Mouse (Mus musculus) C2C12 (cell line): ENCODE results near the gene Gm11037. TPM values are rescaled to one million over a fixed set of nuclear protein-coding genes. Genes with fewer than 3 reads are reported as not detected.

Experiments
- H3K27me3 ChIP-seq: one replicate; pipeline ENCODE4 v1.6.1; 2011; ENCODE audit not compliant: control insufficient read depth, insufficient read depth, insufficient read length
- H3K36me3 ChIP-seq: one replicate; pipeline ENCODE4 v1.6.1; 2011; ENCODE audit not compliant: control insufficient read depth, insufficient read depth
- H3K4me3 ChIP-seq: one replicate; pipeline ENCODE4 v1.5.1; 2011; ENCODE audit warnings: mild to moderate bottlenecking, control low read depth; ENCODE audit not compliant: poor library complexity, insufficient read depth, severe bottlenecking
- H3K79me2 ChIP-seq: one replicate; pipeline ENCODE4 v1.6.1; 2011; ENCODE audit not compliant: control insufficient read depth, insufficient read depth
- H3K79me3 ChIP-seq: one replicate; pipeline ENCODE4 v1.6.1; 2011; ENCODE audit warnings: low read depth, control low read depth
- H3ac ChIP-seq: one replicate; pipeline ENCODE3; 2011; ENCODE audit warnings: low read depth; ENCODE audit not compliant: control insufficient read depth, insufficient read length
- CEBPB ChIP-seq: IDR thresholded peaks from one replicate; pipeline ENCODE4 v1.6.1; 2011; ENCODE audit warnings: low read depth, mild to moderate bottlenecking, control low read depth, moderate library complexity
- CTCF ChIP-seq: IDR thresholded peaks from one replicate; pipeline ENCODE4 v1.5.1; 2011; ENCODE audit not compliant: control insufficient read depth, insufficient read depth, insufficient read length
- FOSL1 ChIP-seq: IDR thresholded peaks from one replicate; pipeline ENCODE4 v1.8.0; 2011; ENCODE audit warnings: mild to moderate bottlenecking, low read length; ENCODE audit not compliant: poor library complexity, insufficient read depth, severe bottlenecking
- MAX ChIP-seq: IDR thresholded peaks from one replicate; pipeline ENCODE4 v1.6.1; 2011; ENCODE audit warnings: mild to moderate bottlenecking, control low read depth
- MYOD1 ChIP-seq: IDR thresholded peaks from one replicate; pipeline ENCODE4 v1.6.1; 2011; ENCODE audit warnings: low read depth; ENCODE audit not compliant: control insufficient read depth, insufficient read length
- MYOG ChIP-seq: IDR thresholded peaks from one replicate; pipeline ENCODE4 v1.6.1; 2011; ENCODE audit not compliant: control insufficient read depth, insufficient read length; ENCODE audit errors: extremely low read depth
- USF1 ChIP-seq: IDR thresholded peaks from one replicate; pipeline ENCODE4 v1.6.1; 2011; ENCODE audit warnings: low read depth, mild to moderate bottlenecking, control low read depth, moderate library complexity
- polyA plus RNA-seq: library from polyadenylated mRNA; unstranded; fragments of >200 nt; fragmentation: generic; extraction: Trizol; gene quantifications from one replicate; pipeline ENCODE4 v1.2.1, GENCODE M21; 2012; ENCODE audit warnings: missing spikeins

Gm11037 gene
- polyA plus RNA-seq, 1 experiment = not detected

DNA sequence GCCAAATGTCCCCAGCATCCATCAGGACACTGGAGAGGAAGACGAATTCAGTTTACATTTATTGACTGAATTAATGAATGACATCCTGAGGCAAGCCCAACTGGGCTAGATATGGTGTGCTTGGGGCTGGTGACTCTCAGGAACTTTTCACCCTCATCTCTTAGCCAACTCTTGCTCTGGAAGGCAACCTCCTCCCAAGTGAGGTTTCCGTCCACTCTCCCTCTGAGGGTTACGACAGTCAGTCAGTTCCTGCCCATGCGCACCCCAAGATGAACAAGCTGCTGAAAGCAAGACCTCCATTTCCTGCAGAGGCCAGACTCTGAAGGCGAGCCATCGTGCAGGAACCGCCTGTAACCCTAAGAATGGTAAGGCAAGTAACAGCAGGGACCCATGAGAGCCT, 23.7 kb downstream of the Gm11037 start:
- H3K79me3 ChIP-seq = peaks cover 10% of the 10 kb centered on the region
- peaks cover 33% of the 10 kb centered on the region for H3K79me2 ChIP-seq
- no peak overlapping the region for H3ac ChIP-seq
- H3K4me3 ChIP-seq = no peak overlapping the region
- no peak for TF ChIP-seq CTCF
- TF ChIP-seq USF1 = no peak
- no peak for TF ChIP-seq FOSL1
- TF ChIP-seq MAX = no peak
- TF ChIP-seq CEBPB = no peak
- TF ChIP-seq MYOG = no peak
- no peak for TF ChIP-seq MYOD1
- H3K36me3 ChIP-seq = peaks cover 20% of the 10 kb centered on the region
- H3K27me3 ChIP-seq = no peaks in the 10 kb centered on the region

GRCm38 (mm10) chr2:131159491-131159910, 26.2 kb downstream of the Gm11037 start:
- H3K79me2 ChIP-seq = peaks cover 33% of the 10 kb centered on the region
- peak overlapping the region; percentile 68 for H3ac ChIP-seq
- H3K79me3 ChIP-seq = peaks cover 10% of the 10 kb centered on the region
- H3K36me3 ChIP-seq = peaks cover 11% of the 10 kb centered on the region
- H3K27me3 ChIP-seq = no peaks in the 10 kb centered on the region
- H3K4me3 ChIP-seq = peak overlapping the region; percentile 88
- TF ChIP-seq MYOG (no peak), MAX (no peak), CEBPB (no peak), CTCF (no peak), USF1 (no peak), FOSL1 (no peak), MYOD1 (no peak)

DNA sequence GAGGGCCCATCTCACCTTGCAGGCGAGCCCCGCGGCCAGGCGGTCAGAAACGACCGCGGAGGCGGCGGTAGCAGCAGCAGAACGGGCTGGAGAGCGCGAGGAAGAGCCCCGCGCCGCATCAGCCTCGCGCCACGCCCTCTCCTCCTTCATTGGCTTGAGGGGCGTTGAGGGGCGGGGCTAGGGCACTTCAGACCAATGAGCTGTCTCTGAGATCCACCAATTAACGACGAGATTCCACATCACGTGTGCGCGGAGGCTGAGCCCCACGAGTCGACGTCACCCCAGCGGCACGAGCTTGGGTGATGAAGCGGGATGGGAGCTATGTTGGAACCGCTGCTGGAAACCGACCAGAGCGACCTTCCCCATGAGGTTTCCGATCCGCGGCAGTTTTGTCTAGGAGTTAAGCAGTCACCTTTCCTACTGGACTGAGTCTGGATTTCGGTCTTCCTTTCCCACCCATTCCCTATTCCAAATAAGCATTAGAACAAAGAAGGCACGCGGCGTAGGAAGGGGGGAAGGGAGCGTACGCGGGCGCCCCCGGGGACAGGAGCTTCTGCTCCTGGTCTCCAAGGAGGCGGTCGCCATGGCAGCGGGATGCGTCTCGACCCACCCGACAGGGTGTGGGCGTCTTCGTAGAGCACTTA, 26.8 kb downstream of the Gm11037 start, which contains the start of gene 1700037H04Rik:
Gene 1700037H04Rik (minus strand): TSS at position 144 of the 644 bp plus-strand sequence.
- peaks cover 6% of the 10 kb centered on the region for H3K36me3 ChIP-seq
- no peaks in the 10 kb centered on the region for H3K27me3 ChIP-seq
- peak within 1 kb of the TSS; percentile 88 for H3K4me3 ChIP-seq
- H3K79me2 ChIP-seq = peaks cover 33% of the 10 kb centered on the region
- no peak for TF ChIP-seq FOSL1
- peak; percentile 99 for TF ChIP-seq USF1
- TF ChIP-seq MAX = peak; percentile 98
- peak within 1 kb of the TSS; percentile 68 for H3ac ChIP-seq
- H3K79me3 ChIP-seq = peaks cover 10% of the 10 kb centered on the region

- Histone ChIP-seq H3ac (peak overlapping the region; percentile 41), H3K4me3 (peak overlapping the region; percentile 88), H3K36me3 (peaks cover 4% of the 10 kb centered on the region), H3K79me3 (peaks cover 10% of the 10 kb centered on the region), H3K27me3 (no peaks in the 10 kb centered on the region), H3K79me2 (peaks cover 33% of the 10 kb centered on the region)
- TF ChIP-seq MAX (no peak), CEBPB (no peak), MYOG (no peak), CTCF (no peak), MYOD1 (no peak), FOSL1 (no peak), USF1 (no peak)
These were observed 27.4 kb downstream of the Gm11037 start for GRCm38 (mm10) chr2:131160671-131161111.

DNA sequence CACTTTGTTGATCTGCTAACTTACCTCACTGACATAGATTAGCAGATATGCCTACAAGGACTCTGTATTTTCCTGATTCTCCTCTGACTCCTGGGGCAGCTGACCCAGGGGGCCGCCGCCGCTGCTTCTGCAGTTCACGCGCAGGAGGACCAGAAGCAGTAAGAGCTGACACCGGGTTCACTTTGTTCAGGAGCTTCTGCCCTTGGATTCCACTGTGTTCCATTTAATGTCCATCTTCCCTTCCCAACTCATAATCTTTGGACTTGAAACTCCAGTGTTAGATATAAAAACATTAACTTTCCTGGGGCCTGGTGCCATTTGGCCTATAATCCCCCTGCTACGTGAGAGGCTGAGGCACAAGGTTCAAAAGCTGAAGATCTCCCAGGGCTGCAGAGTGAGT, 30.6 kb downstream of the Gm11037 start:
- Histone ChIP-seq H3ac (no peak overlapping the region), H3K79me2 (peaks cover 8% of the 10 kb centered on the region), H3K36me3 (no peaks in the 10 kb centered on the region), H3K79me3 (peaks cover 2% of the 10 kb centered on the region), H3K27me3 (no peaks in the 10 kb centered on the region), H3K4me3 (no peak overlapping the region)
- TF ChIP-seq MAX (no peak), CTCF (no peak), CEBPB (no peak), FOSL1 (no peak), USF1 (no peak), MYOD1 (no peak), MYOG (no peak)

- no peak for TF ChIP-seq USF1
- TF ChIP-seq MYOG = no peak
- no peak for TF ChIP-seq CEBPB
- no peak for TF ChIP-seq CTCF
- no peak for TF ChIP-seq MAX
- no peak for TF ChIP-seq FOSL1
- TF ChIP-seq MYOD1 = no peak
- H3K79me2 ChIP-seq = no peaks in the 10 kb centered on the region
- H3K36me3 ChIP-seq = no peaks in the 10 kb centered on the region
- H3K79me3 ChIP-seq = no peaks in the 10 kb centered on the region
- H3K27me3 ChIP-seq = no peaks in the 10 kb centered on the region
- H3K4me3 ChIP-seq = no peak overlapping the region
- no peak overlapping the region for H3ac ChIP-seq
These were observed 32.9 kb downstream of the Gm11037 start for GRCm38 (mm10) chr2:131166172-131166571.
